Mouse (Mus musculus) limb, embryonic 15.5 days (tissue): ENCODE measurements at regions not wholly inside any gene's neighbourhood (a gene's known extent, or its start where the extent isn't known, plus 50 kb on each side); places are given as distances from the start of the nearest gene placed in this dataset.

ENCODE experiments used
- ATAC-seq: fragments of 200-750 bp; cut with Nextera tagmentation; 2 replicates; pipeline ENCODE4 v1.8.0; 2017; ENCODE audit warnings: low read depth, moderate TSS enrichment; ENCODE audit not compliant: insufficient number of reproducible peaks, low FRiP score, low TSS enrichment
- H3K27ac ChIP-seq: fragments of 300-500 bp; sonication (generic); 2 replicates; pipeline ENCODE4 v1.5.1; 2015; ENCODE audit warnings: moderate library complexity, mild to moderate bottlenecking, inconsistent platforms
- H3K27me3 ChIP-seq: fragments of 300-500 bp; sonication (generic); 2 replicates; pipeline ENCODE4 v1.6.1; 2015; ENCODE audit warnings: inconsistent platforms
- H3K36me3 ChIP-seq: fragments of 300-500 bp; sonication (generic); 2 replicates; pipeline ENCODE4 v1.6.1; 2015; ENCODE audit warnings: inconsistent platforms
- H3K4me1 ChIP-seq: fragments of 300-500 bp; sonication (generic); 2 replicates; pipeline ENCODE4 v1.6.1; 2015; ENCODE audit warnings: inconsistent platforms
- H3K4me2 ChIP-seq: fragments of 300-500 bp; sonication (generic); 2 replicates; pipeline ENCODE4 v1.6.1; 2015; ENCODE audit warnings: mild to moderate bottlenecking, inconsistent platforms
- H3K4me3 ChIP-seq: fragments of 300-500 bp; sonication (generic); 2 replicates; pipeline ENCODE4 v1.5.1; 2015; ENCODE audit warnings: mild to moderate bottlenecking, inconsistent platforms
- H3K9ac ChIP-seq: fragments of 300-500 bp; sonication (generic); 2 replicates; pipeline ENCODE4 v1.6.1; 2015; ENCODE audit warnings: inconsistent platforms
- H3K9me3 ChIP-seq: fragments of 300-500 bp; sonication (generic); 2 replicates; pipeline ENCODE4 v1.6.1; 2016; ENCODE audit warnings: inconsistent platforms
- WGBS: fragments of 180-500 bp; shearing (Covaris S2); methylation state at CpG from one replicate; pipeline ENCODE4 v1.1.7; 2015; 5-methylcytosine and 5-hydroxymethylcytosine counted together

- H3K4me1 ChIP-seq = 0 out of 2 replicates have a peak, but pooled peaks cover 4% of the 10 kb centered on the region
- no peak overlapping the region for H3K4me2 ChIP-seq
- no peaks in the 10 kb centered on the region for H3K9me3 ChIP-seq
- no peaks in the 10 kb centered on the region for H3K36me3 ChIP-seq
- ATAC-seq = no peak
- no peak overlapping the region for H3K27ac ChIP-seq
- no peak overlapping the region for H3K9ac ChIP-seq
- H3K27me3 ChIP-seq = no peaks in the 10 kb centered on the region
- no peak overlapping the region for H3K4me3 ChIP-seq
- WGBS = 58% methylated on average over 4 of the region's 4 CpGs
These were observed 83.8 kb upstream of the Pkn2 start for GRCm38 (mm10) chr3:142965604-142966003.

GRCm38 (mm10) chr3:142963818-142964372, 82.1 kb upstream of the Pkn2 start:
- 87% methylated on average over 4 of the region's 4 CpGs for WGBS
- H3K9me3 ChIP-seq = no peaks in the 10 kb centered on the region
- H3K36me3 ChIP-seq = no peaks in the 10 kb centered on the region
- H3K4me3 ChIP-seq = no peak overlapping the region
- ATAC-seq = no peak
- H3K4me1 ChIP-seq = no peaks in the 10 kb centered on the region
- H3K27me3 ChIP-seq = no peaks in the 10 kb centered on the region
- no peak overlapping the region for H3K9ac ChIP-seq
- no peak overlapping the region for H3K27ac ChIP-seq
- no peak overlapping the region for H3K4me2 ChIP-seq

GRCm38 (mm10) chr3:142957768-142958167, 76.0 kb upstream of the Pkn2 start:
- no peaks in the 10 kb centered on the region for H3K27me3 ChIP-seq
- WGBS = 70% methylated on average over 8 of the region's 8 CpGs
- no peak overlapping the region for H3K27ac ChIP-seq
- H3K9ac ChIP-seq = no peak overlapping the region
- no peaks in the 10 kb centered on the region for H3K36me3 ChIP-seq
- H3K4me1 ChIP-seq = no peaks in the 10 kb centered on the region
- no peaks in the 10 kb centered on the region for H3K9me3 ChIP-seq
- H3K4me2 ChIP-seq = no peak overlapping the region
- ATAC-seq = no peak
- H3K4me3 ChIP-seq = no peak overlapping the region

- H3K4me2 ChIP-seq = no peak overlapping the region
- no peak overlapping the region for H3K4me3 ChIP-seq
- H3K9me3 ChIP-seq = no peaks in the 10 kb centered on the region
- no peaks in the 10 kb centered on the region for H3K4me1 ChIP-seq
- H3K27ac ChIP-seq = no peak overlapping the region
- H3K36me3 ChIP-seq = no peaks in the 10 kb centered on the region
- H3K9ac ChIP-seq = no peak overlapping the region
- ATAC-seq = no peak
- WGBS = 35% methylated on average over 7 of the region's 7 CpGs
- H3K27me3 ChIP-seq = no peaks in the 10 kb centered on the region
These were observed 67.0 kb upstream of the Pkn2 start for GRCm38 (mm10) chr3:142948771-142949170.

GRCm38 (mm10) chr3:142941319-142942024, 59.7 kb upstream of the Pkn2 start:
- H3K9me3 ChIP-seq = no peaks in the 10 kb centered on the region
- H3K27me3 ChIP-seq = no peaks in the 10 kb centered on the region
- H3K36me3 ChIP-seq = no peaks in the 10 kb centered on the region
- H3K9ac ChIP-seq = no peak overlapping the region
- no peaks in the 10 kb centered on the region for H3K4me1 ChIP-seq
- ATAC-seq = no peak
- no peak overlapping the region for H3K4me2 ChIP-seq
- no peak overlapping the region for H3K27ac ChIP-seq
- no peak overlapping the region for H3K4me3 ChIP-seq
- WGBS = 52% methylated on average over 6 of the region's 6 CpGs

- WGBS = 73% methylated on average over 5 of the region's 5 CpGs
- H3K27me3 ChIP-seq = no peaks in the 10 kb centered on the region
- H3K4me2 ChIP-seq = no peak overlapping the region
- no peak for ATAC-seq
- H3K4me1 ChIP-seq = no peaks in the 10 kb centered on the region
- no peaks in the 10 kb centered on the region for H3K36me3 ChIP-seq
- H3K27ac ChIP-seq = no peak overlapping the region
- H3K4me3 ChIP-seq = no peak overlapping the region
- no peak overlapping the region for H3K9ac ChIP-seq
- H3K9me3 ChIP-seq = no peaks in the 10 kb centered on the region
These were observed 59.1 kb upstream of the Pkn2 start for GRCm38 (mm10) chr3:142940874-142941273.

DNA sequence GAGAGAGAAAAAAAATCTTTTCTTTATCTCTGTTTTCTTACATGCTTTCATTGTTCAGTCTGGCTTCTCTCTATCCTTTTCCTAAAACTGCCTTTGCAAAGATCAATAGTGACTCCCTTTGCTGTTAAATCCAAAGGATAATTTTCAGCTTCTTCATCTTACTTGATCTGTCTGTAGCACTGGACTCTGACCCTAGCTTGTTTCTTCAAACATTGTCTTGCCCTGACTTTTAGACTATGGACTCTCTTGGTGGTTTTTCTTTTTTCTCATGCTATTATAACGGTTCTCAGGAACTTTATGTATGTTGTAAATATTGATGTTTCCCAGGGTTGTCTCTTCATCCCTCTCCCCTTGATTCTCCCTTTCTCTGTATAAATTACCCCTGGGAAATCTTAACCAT, 58.0 kb upstream of the Pkn2 start:
- Histone ChIP-seq H3K27ac (no peak overlapping the region), H3K9me3 (no peaks in the 10 kb centered on the region), H3K9ac (no peak overlapping the region), H3K4me3 (no peak overlapping the region), H3K4me1 (no peaks in the 10 kb centered on the region), H3K4me2 (no peak overlapping the region), H3K36me3 (no peaks in the 10 kb centered on the region), H3K27me3 (no peaks in the 10 kb centered on the region)
- ATAC-seq = no peak
- whole genome bisulfite sequencing = 74% methylated on average over 1 of the region's 1 CpGs

- Histone ChIP-seq H3K36me3 (no peaks in the 10 kb centered on the region), H3K4me1 (no peaks in the 10 kb centered on the region), H3K4me2 (no peak overlapping the region), H3K27ac (no peak overlapping the region), H3K9ac (no peak overlapping the region), H3K27me3 (no peaks in the 10 kb centered on the region), H3K4me3 (no peak overlapping the region), H3K9me3 (no peaks in the 10 kb centered on the region)
- 77% methylated on average over 5 of the region's 5 CpGs for WGBS
- ATAC-seq = no peak
These were observed 54.1 kb upstream of the Pkn2 start for GRCm38 (mm10) chr3:142935949-142936348.

DNA sequence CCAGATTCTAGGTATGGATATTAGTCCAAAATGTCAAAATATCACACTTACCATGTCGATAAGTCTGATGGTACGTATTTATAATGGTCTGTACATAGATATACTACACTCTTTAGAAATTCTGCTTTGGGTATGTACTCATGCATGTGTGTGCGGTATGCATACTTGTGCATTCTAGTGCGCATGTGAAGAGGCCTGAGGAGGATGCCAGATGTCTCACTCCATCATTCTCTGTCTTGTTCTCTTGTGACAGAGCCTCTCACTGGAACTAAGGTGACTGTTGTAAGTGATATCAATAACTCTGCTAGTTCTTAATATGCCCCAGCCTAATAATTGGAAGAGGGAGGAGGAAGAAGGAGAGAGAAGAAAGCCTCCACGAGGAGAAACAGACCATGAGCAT, 52.5 kb upstream of the Pkn2 start:
- WGBS = 93% methylated on average over 5 of the region's 5 CpGs
- no peak overlapping the region for H3K27ac ChIP-seq
- H3K9me3 ChIP-seq = no peaks in the 10 kb centered on the region
- H3K27me3 ChIP-seq = no peaks in the 10 kb centered on the region
- H3K36me3 ChIP-seq = no peaks in the 10 kb centered on the region
- no peak overlapping the region for H3K4me2 ChIP-seq
- H3K4me1 ChIP-seq = no peaks in the 10 kb centered on the region
- no peak overlapping the region for H3K9ac ChIP-seq
- ATAC-seq = no peak
- no peak overlapping the region for H3K4me3 ChIP-seq

- Histone ChIP-seq H3K9me3 (no peaks in the 10 kb centered on the region), H3K27me3 (no peaks in the 10 kb centered on the region), H3K4me1 (no peaks in the 10 kb centered on the region), H3K36me3 (no peaks in the 10 kb centered on the region), H3K9ac (no peak overlapping the region), H3K4me3 (no peak overlapping the region), H3K4me2 (no peak overlapping the region), H3K27ac (no peak overlapping the region)
- 76% methylated on average over 5 of the region's 5 CpGs for WGBS
- ATAC-seq = no peak
These were observed 52.0 kb upstream of the Pkn2 start for GRCm38 (mm10) chr3:142933684-142934259.
